Mouse (Mus musculus): ENCODE measurements around the gene Pakap. TPM values are rescaled to one million over a fixed set of nuclear protein-coding genes. Genes with fewer than 3 reads are reported as not detected.

Gene Pakap
- polyA plus RNA-seq, 1 experiment, result not detected

DNA sequence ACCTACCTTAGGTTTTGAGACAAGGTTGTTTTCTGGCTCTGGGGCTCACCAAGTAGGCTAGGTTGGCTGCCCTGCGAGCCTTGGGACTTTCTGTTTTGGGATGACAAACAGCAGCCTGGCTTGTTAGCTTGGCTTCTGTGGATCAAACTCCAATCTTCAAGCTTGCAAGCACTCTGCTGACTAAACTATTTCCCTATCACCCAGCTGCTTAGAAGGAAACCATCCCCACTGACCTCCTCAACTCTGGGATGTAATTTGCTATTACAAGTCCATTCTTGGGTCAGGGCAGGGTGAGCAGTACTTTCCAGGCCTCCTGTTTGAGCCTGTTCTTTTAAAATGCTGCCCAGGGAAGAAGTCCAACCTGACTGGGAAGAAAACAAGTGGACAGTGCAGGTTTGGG lies 196.9 kb downstream of the Pakap start:
- Histone ChIP-seq H3K4me3 (ENCODE audit: insufficient read depth, low read length) (no peak overlapping the region), H3K4me1 (ENCODE audit: control insufficient read depth, insufficient read depth, low read length) (no peaks in the 10 kb centered on the region), H3K27ac (ENCODE audit: insufficient read depth, low read depth, low read length) (no peak overlapping the region)
- TF ChIP-seq CTCF (IDR thresholded peaks at IDR 0.05; ENCODE audit: low read depth, low read length), result no peak

DNA sequence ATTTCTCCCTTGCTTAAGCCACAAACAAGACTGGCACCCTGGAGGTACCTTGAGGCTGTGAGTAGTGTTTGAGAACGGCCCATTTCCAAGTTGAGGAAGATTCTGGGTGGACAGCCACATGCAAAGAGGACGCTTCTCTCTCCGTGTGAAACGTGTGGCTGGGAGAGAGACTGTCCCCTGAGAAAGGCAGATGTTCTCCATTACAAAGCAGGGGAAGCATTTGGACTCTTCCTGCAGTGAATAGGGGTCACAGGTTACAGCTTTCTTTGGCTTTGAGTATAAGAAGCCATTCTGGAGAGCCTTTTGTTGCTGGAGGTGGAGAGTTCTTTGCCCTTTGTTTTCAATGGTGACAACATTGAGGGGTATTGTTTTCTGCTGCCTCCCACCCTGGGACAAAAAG lies 197.8 kb downstream of the Pakap start:
- no peak overlapping the region for H3K4me3 ChIP-seq (ENCODE audit: insufficient read depth, low read length)
- H3K4me1 ChIP-seq (ENCODE audit: control insufficient read depth, insufficient read depth, low read length), result no peaks in the 10 kb centered on the region
- no peak overlapping the region for H3K27ac ChIP-seq (ENCODE audit: insufficient read depth, low read depth, low read length)
- no peak for TF ChIP-seq POLR2A (IDR thresholded peaks at IDR 0.05; ENCODE audit: borderline replicate concordance, low read depth, low read length)

DNA sequence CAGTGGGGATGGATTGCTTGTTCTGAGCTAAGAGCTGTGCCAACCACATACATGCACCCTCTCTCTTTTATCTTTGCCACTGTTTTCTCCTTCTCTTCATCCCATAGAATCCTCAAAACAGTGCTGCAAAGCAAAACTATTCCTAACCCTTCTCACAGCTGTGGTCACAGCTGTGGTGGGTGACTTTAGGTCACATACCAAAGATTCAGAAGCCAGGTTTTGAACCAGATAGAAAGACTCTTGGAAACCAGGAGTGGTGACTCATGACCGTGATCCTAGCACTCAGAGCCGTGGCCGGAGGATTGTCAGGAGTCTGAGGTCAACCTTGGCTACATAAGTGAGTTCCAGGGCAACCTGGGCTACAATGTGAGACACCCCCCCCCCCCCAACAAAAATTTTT lies 201.0 kb downstream of the Pakap start:
- no peak overlapping the region for H3K27ac ChIP-seq (ENCODE audit: insufficient read depth, low read depth, low read length)
- no peak for TF ChIP-seq CTCF (IDR thresholded peaks at IDR 0.05; ENCODE audit: low read depth, low read length)
- TF ChIP-seq POLR2A (IDR thresholded peaks at IDR 0.05; ENCODE audit: borderline replicate concordance, low read depth, low read length), result no peak
- no peak overlapping the region for H3K4me3 ChIP-seq (ENCODE audit: insufficient read depth, low read length)

DNA sequence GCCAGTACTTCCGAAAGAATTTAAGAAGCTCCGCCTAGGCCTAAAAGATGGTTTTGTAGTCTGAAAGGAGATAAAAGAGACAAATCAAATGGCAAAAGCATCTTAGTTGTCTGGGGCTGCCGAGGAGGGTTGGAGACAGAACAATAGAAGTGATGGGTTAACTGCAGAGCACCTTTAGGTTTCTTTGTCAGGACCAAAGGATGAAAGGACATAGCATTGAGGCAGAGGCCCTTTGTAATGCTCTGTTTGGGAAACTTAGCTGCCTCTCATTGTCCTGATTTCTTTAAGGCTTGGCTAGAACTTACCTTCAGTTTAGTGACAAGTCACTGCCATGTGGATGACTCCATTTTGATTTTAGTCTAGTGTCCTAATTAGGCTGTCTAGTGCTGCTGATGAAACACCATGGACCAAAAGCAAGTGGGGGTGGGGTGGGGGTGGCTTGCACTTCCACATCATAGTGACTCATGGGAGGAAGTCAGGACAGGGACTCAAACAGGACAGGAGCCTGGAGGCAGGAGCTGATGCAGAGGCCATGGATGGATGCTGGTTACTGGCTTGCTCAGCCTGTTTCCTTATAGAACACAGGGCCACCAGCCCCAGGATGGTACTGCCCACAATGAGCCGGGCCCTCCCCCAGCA lies 202.3 kb downstream of the Pakap start:
- Histone ChIP-seq H3K4me1 (ENCODE audit: control insufficient read depth, insufficient read depth, low read length) (no peaks in the 10 kb centered on the region), H3K27ac (ENCODE audit: insufficient read depth, low read depth, low read length) (no peak overlapping the region), H3K4me3 (ENCODE audit: insufficient read depth, low read length) (no peak overlapping the region)
- TF ChIP-seq CTCF (IDR thresholded peaks at IDR 0.05; ENCODE audit: low read depth, low read length), result no peak
- no peak for TF ChIP-seq POLR2A (IDR thresholded peaks at IDR 0.05; ENCODE audit: borderline replicate concordance, low read depth, low read length)

More for the DNA sequence above, 201.0 kb downstream of the Pakap start:
- no peaks in the 10 kb centered on the region for H3K4me1 ChIP-seq (ENCODE audit: control insufficient read depth, insufficient read depth, low read length)

DNA sequence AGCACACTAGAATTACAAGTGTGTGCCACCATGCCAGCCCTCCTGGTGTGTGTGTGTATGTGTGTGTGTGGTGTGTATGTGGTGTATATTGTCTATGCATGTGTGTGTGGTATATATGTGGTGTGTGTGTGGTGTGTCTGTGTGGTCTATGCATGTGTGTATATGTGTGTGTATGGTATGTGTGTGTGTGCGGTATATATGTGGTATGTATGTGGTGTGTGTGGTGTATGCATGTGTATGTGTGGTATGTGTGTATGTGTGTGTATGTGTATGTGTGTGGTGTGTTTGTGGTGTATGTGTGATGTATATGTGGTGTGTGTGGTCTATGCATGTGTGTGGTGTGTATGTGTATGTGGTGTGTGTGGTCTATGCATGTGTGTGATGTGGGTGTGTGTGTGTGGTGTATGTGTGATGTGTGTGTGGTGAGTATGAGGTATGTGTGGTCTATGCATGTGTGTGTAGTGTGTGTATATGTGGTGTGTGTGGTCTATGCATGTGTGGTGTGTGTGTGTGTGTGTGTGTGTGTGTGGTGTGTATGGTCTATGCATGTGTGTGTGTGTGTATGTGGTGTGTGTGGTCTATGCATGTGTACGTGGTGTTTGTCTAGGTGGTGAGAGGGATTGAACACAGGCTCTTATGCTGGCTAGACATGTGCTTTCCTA lies 203.7 kb downstream of the Pakap start:
- TF ChIP-seq CTCF (IDR thresholded peaks at IDR 0.05; ENCODE audit: low read depth, low read length) (no peak), POLR2A (IDR thresholded peaks at IDR 0.05; ENCODE audit: borderline replicate concordance, low read depth, low read length) (no peak)
- Histone ChIP-seq H3K27ac (ENCODE audit: insufficient read depth, low read depth, low read length) (no peak overlapping the region), H3K4me1 (ENCODE audit: control insufficient read depth, insufficient read depth, low read length) (no peaks in the 10 kb centered on the region), H3K4me3 (ENCODE audit: insufficient read depth, low read length) (no peak overlapping the region)

DNA sequence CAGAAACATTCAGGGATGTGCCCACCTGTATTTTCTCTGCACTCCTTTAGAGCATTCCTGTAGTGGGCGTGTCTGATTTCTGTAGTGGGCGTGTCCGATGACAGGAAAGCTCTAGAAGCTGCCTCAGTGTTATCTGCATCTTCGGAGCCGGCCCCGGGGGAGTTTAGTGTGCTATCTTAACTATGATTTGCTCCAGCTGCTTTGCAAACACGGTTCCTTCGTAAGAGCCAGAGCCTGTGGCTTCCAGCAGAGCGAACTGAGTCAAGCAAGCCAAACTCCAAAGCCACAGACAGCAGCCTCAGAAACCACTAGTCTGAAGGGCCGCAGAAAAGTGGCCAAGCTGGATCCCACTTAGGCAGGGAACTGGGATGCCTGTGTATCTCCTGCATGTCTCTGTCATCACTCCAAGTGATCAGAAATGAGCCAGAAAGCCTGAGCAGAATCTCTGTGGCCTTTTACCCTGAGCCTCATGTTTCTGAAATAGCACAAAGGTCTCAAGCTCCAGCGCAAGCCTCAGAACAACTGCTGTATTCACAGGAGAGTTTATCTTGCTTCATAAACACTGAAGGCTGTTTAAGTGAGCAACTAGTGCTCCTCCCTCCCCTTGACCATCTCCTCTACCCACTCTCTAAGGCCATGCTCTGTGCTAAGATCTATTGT lies 205.0 kb downstream of the Pakap start:
- TF ChIP-seq CTCF (IDR thresholded peaks at IDR 0.05; ENCODE audit: low read depth, low read length) (no peak), POLR2A (IDR thresholded peaks at IDR 0.05; ENCODE audit: borderline replicate concordance, low read depth, low read length) (no peak)
- Histone ChIP-seq H3K4me3 (ENCODE audit: insufficient read depth, low read length) (no peak overlapping the region), H3K4me1 (ENCODE audit: control insufficient read depth, insufficient read depth, low read length) (no peaks in the 10 kb centered on the region), H3K27ac (ENCODE audit: insufficient read depth, low read depth, low read length) (no peak overlapping the region)

DNA sequence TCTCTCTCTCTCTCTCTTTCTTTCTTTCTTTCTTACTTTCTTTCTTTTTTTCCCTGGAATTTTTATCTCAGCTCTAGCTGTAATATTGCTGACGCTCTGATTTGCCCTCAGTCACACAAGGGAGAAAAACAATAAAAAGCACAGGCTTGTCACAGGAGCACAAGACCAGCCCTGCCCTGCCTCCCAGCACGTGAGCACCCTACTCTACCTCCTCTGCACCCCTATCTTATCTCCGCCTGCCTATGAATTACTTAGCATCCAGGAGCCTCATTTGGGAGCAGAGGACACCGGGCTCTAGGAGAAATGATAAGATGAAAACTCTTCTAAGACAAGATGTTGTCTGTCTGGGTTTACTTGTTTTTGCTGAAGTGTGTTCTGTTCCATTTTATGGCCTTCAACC lies 206.5 kb downstream of the Pakap start:
- Histone ChIP-seq H3K4me3 (ENCODE audit: insufficient read depth, low read length) (no peak overlapping the region), H3K4me1 (ENCODE audit: control insufficient read depth, insufficient read depth, low read length) (no peaks in the 10 kb centered on the region), H3K27ac (ENCODE audit: insufficient read depth, low read depth, low read length) (no peak overlapping the region)
- no peak for TF ChIP-seq CTCF (IDR thresholded peaks at IDR 0.05; ENCODE audit: low read depth, low read length)
- no peak for TF ChIP-seq POLR2A (IDR thresholded peaks at IDR 0.05; ENCODE audit: borderline replicate concordance, low read depth, low read length)

DNA sequence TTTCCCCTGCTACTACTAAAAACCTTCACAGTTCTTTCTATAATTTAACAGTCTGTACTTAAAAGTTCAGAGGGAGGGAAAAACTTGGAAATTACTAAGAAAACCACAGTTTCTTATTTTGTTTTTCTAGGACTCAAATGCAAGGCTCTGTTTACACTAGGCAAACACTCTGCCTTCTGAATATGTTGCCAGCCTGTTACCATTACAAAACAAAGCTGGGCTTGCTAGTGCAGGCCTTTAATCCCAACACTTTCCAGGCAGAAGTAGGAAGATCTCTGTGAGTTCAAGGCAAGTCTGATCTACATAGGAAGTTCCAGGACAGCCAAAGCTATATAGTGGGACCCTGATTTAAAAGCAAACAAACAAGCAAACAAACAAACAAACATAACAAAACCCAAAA lies 207.6 kb downstream of the Pakap start:
- H3K27ac ChIP-seq (ENCODE audit: insufficient read depth, low read depth, low read length), result no peak overlapping the region
- H3K4me1 ChIP-seq (ENCODE audit: control insufficient read depth, insufficient read depth, low read length), result no peaks in the 10 kb centered on the region
- no peak overlapping the region for H3K4me3 ChIP-seq (ENCODE audit: insufficient read depth, low read length)
- TF ChIP-seq CTCF (IDR thresholded peaks at IDR 0.05; ENCODE audit: low read depth, low read length) (no peak), POLR2A (IDR thresholded peaks at IDR 0.05; ENCODE audit: borderline replicate concordance, low read depth, low read length) (no peak)

DNA sequence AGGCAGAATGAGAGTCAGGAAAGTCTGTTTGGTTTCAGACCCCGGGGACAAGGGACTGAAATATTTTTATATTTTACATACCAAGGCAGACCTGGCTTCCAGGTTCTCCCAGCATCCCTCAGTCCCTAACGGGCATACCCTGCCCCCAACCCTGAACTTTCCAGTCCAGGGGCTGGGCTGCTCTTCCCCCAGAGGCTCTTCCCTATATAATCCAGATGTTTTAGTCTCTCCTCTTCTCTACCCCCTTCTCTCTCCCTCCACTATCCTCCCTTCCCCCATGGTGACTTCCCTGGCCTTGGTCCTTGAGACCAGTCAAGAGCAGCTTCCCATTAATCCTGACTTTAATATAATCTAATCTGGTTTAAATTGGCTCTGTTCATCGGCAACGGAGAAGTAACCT lies 212.4 kb downstream of the Pakap start:
- TF ChIP-seq CTCF (IDR thresholded peaks at IDR 0.05; ENCODE audit: low read depth, low read length) (no peak), POLR2A (IDR thresholded peaks at IDR 0.05; ENCODE audit: borderline replicate concordance, low read depth, low read length) (no peak)
- Histone ChIP-seq H3K4me3 (ENCODE audit: insufficient read depth, low read length) (no peak overlapping the region), H3K4me1 (ENCODE audit: control insufficient read depth, insufficient read depth, low read length) (no peaks in the 10 kb centered on the region), H3K27ac (ENCODE audit: insufficient read depth, low read depth, low read length) (no peak overlapping the region)

Data from bone marrow macrophage, adult 2 months (primary cell).